ENCODE assay signal across 12 mouse cellular contexts in the genomic region with DNA sequence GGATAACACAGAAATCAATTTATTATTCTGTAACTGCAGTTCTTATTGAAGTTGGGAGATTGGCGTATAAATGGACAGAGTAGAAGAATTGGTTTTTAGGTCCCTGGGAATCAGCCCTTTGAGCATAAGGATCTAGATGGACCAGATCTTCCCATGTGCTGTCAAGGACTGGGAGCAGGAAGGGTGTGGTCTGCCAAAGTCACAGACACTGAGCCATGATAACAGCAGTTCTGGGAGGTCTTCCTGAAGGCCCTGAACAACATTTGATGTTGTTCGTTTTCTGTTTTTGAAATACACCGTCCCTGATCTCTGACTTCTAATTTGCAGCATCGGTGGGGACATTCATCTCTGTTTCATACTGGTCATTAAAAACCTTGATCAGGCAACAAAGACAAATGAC.
A peak's percentile ranks its signal among the peaks of the same experiment; 100 is the strongest.
DNase-seq lines count a peak whose midpoint lies in the region; ATAC-seq and TF ChIP-seq lines count a peak whose summit lies in the region.
"Had no signal": no experiment of that assay in that cellular context is flagged by ENCODE, and none has a peak within 500 bp of the region (broad histone marks: within the 10 kb centered on the region; RNA-seq: fewer than 3 reads in every experiment).

No protein-coding gene starts in this region.

- H3K4me1 ChIP-seq in heart, embryonic 11.5 days (ENCODE audit: control insufficient read depth, insufficient read depth, low read length), result peaks cover 6% of the 10 kb centered on the region; the same call in 1 of the 2 replicates
- peaks cover 10% of the 10 kb centered on the region for H3K4me1 ChIP-seq in G1E (ENCODE audit: insufficient read depth, low read depth, low read length)
- H3K4me1 ChIP-seq in liver, embryonic 14.5 days (replicated peaks; ENCODE audit: control insufficient read depth in 2 of 2, insufficient read depth in 2 of 2, low read length in 1 of 2), result peaks cover 22 to 26% of the 10 kb centered on the region in 2 experiments
- H3K4me1 ChIP-seq in lung, adult 2 months (ENCODE audit: control insufficient read depth, insufficient read depth, low read length), result peaks cover 4% of the 10 kb centered on the region
- H3K4me1 ChIP-seq: forebrain, embryonic 13.5 days had no signal

- WGBS in heart, embryonic 11.5 days (ENCODE audit: insufficient replicate concordance), result 75% methylated on average over 4 of the region's 4 CpGs
- WGBS in liver, embryonic 14.5 days (ENCODE audit: insufficient replicate concordance), result 13% methylated on average over 4 of the region's 4 CpGs
- WGBS in lung, adult 2 months, result 64% methylated on average over 4 of the region's 4 CpGs

- intact Hi-C loops in heart, postnatal 14 days (cut with DNase I), result no loop called here

- no peak overlapping the region for H3K27ac ChIP-seq in heart, embryonic 11.5 days (ENCODE audit: low read depth, low read length)
- H3K27ac ChIP-seq in liver, embryonic 14.5 days, result peak overlapping the region; percentile 83
- H3K27ac ChIP-seq: forebrain, embryonic 13.5 days; hindbrain, postnatal 0 days had no signal

- peak; percentile 73; the same call in 1 of the 2 replicates for ATAC-seq in heart, embryonic 11.5 days (replicated peaks; ENCODE audit: insufficient number of reproducible peaks, low FRiP score, low TSS enrichment)
- peak; percentile 92 for ATAC-seq in G1E (ENCODE audit: extremely low read depth, insufficient number of reproducible peaks, low FRiP score, poor library complexity, severe bottlenecking)
- ATAC-seq in common myeloid progenitor, adult 5-6 weeks (replicated peaks; ENCODE audit: low read depth, poor library complexity, severe bottlenecking), result peak; percentile 85
- ATAC-seq in liver, embryonic 14.5 days (ENCODE audit: insufficient read depth), result peak; percentile 99
- ATAC-seq: forebrain, embryonic 13.5 days; hindbrain, postnatal 0 days had no signal

- no peak for DNase-seq in heart, postnatal 14 days
- no peak for DNase-seq in G1E (ENCODE audit: low spot score)
- peak; percentile 64 to 77 (median 73) for DNase-seq in liver, embryonic 14.5 days (ENCODE audit: low read depth in 3 of 3, low spot score in 3 of 3)
- no peak for DNase-seq in ovary, adult 18-20 months (ENCODE audit: low spot score)
- no peak for DNase-seq in lung, adult 2 months
- DNase-seq in thymus, postnatal 14 days, result no peak
- DNase-seq: cerebellum, postnatal 36 days; heart, adult 18-20 months had no signal

- H3K36me3 ChIP-seq in heart, embryonic 11.5 days (ENCODE audit: control insufficient read depth, insufficient read depth, low read length), result no peaks in the 10 kb centered on the region
- no peaks in the 10 kb centered on the region for H3K36me3 ChIP-seq in G1E (replicated peaks)
- no peaks in the 10 kb centered on the region for H3K36me3 ChIP-seq in liver, embryonic 14.5 days (replicated peaks; ENCODE audit: control insufficient read depth, insufficient read depth, low read depth)

- H3K9me3 ChIP-seq in heart, embryonic 11.5 days (replicated peaks; ENCODE audit: control insufficient read depth, low read length), result no peaks in the 10 kb centered on the region
- no peaks in the 10 kb centered on the region for H3K9me3 ChIP-seq in G1E (replicated peaks)
- no peaks in the 10 kb centered on the region for H3K9me3 ChIP-seq in liver, embryonic 14.5 days (ENCODE audit: control insufficient read depth, low read length)
- H3K9me3 ChIP-seq: forebrain, embryonic 13.5 days had no signal

- H3K4me3 ChIP-seq in heart, embryonic 11.5 days (ENCODE audit: low read depth, low read length), result no peak overlapping the region
- H3K4me3 ChIP-seq in G1E (ENCODE audit: low read depth, low read length), result no peak overlapping the region
- no peak overlapping the region for H3K4me3 ChIP-seq in liver, embryonic 14.5 days (ENCODE audit: insufficient read depth in 1 of 2, low read depth in 2 of 2, low read length in 2 of 2)
- no peak overlapping the region for H3K4me3 ChIP-seq in lung, adult 2 months (replicated peaks; ENCODE audit: extremely low read depth, low read depth, low read length)
- H3K4me3 ChIP-seq: forebrain, embryonic 13.5 days had no signal

- no peaks in the 10 kb centered on the region for H3K27me3 ChIP-seq in heart, embryonic 11.5 days (ENCODE audit: control insufficient read depth, insufficient read depth, low read length)
- no peaks in the 10 kb centered on the region for H3K27me3 ChIP-seq in G1E (ENCODE audit: insufficient read depth, low read length)
- H3K27me3 ChIP-seq in liver, embryonic 14.5 days (ENCODE audit: control insufficient read depth, insufficient read depth, low read length), result no peaks in the 10 kb centered on the region
- H3K27me3 ChIP-seq: forebrain, embryonic 13.5 days had no signal

- no peak for TF ChIP-seq CTCF in G1E (IDR thresholded peaks at IDR 0.05; ENCODE audit: low read depth, low read length)
- TF ChIP-seq CTCF in liver, embryonic 14.5 days (IDR thresholded peaks at IDR 0.05; ENCODE audit: low read depth), result no peak
- TF ChIP-seq CTCF in lung, adult 2 months (IDR thresholded peaks at IDR 0.05; ENCODE audit: insufficient read depth, low read length), result no peak

- peak; percentile 79 for TF ChIP-seq EP300 in liver, embryonic 14.5 days (IDR thresholded peaks at IDR 0.05; ENCODE audit: low read depth)

- no peak overlapping the region for H3K4me2 ChIP-seq in heart, embryonic 11.5 days
- peak overlapping the region; percentile 62 for H3K4me2 ChIP-seq in liver, embryonic 14.5 days (ENCODE audit: low read depth)
- H3K4me2 ChIP-seq: forebrain, embryonic 13.5 days had no signal

- no peak overlapping the region for H3K9ac ChIP-seq in heart, embryonic 11.5 days (ENCODE audit: low read depth, low read length)
- H3K9ac ChIP-seq in liver, embryonic 14.5 days (replicated peaks), result peak overlapping the region; percentile 51
- H3K9ac ChIP-seq: forebrain, embryonic 13.5 days had no signal

- TF ChIP-seq POLR2A in lung, adult 2 months (IDR thresholded peaks at IDR 0.05; ENCODE audit: borderline replicate concordance, extremely low read depth, low read depth, low read length), result no peak

Comparison
In these comparisons a context has a peak if more than half of its experiments do, and no peak if none do; other contexts are left out.
1. DNase-seq: peak in liver, embryonic 14.5 days (3 of 3); none in heart, postnatal 14 days (0 of 2), G1E (single experiment), ovary, adult 18-20 months (single experiment), lung, adult 2 months (single experiment) and thymus, postnatal 14 days (single experiment).
2. Peak in every context shown above with its lines, with median percentiles within 50 percentile points of each other: ATAC-seq.